Mouse (Mus musculus) kidney, adult 2 months (tissue): ENCODE measurements around the gene D730048I06Rik.

ENCODE experiments used
- CTCF ChIP-seq: fragments of 200-500 bp; conservative IDR thresholded peaks from 2 replicates; pipeline ENCODE4 v1.5.1; 2011; ENCODE audit warnings: low read depth, mild to moderate bottlenecking, control low read depth, low read length, moderate library complexity, mixed read lengths; ENCODE audit not compliant: insufficient read depth, insufficient read length
- POLR2A ChIP-seq: fragments of 200-500 bp; IDR thresholded peaks from one replicate; pipeline ENCODE4 v1.6.1; 2011; ENCODE audit warnings: low read depth, low read length, control low read depth

GRCm38 (mm10) chr9:35798146-35798545, 8.2 kb upstream of the D730048I06Rik start:
- TF ChIP-seq CTCF (no peak), POLR2A (no peak)
